In genomic region chr7:100848744-100849143, GRCm38 (mm10) we compare ENCODE assay signal across 8 mouse cellular contexts. TPM values are rescaled to one million over a fixed set of nuclear protein-coding genes. Genes with fewer than 3 reads are reported as not detected.
A peak's percentile ranks its signal among the peaks of the same experiment; 100 is the strongest.
DNase-seq lines count a peak whose midpoint lies in the region; ATAC-seq and TF ChIP-seq lines count a peak whose summit lies in the region.

No protein-coding gene starts in this region.

- intact Hi-C loops in left cerebral cortex, postnatal 14 days (cut with DNase I): no loop called here

- H3K9me3 ChIP-seq in hindbrain, embryonic 10.5 days: no peaks in the 10 kb centered on the region
- H3K9me3 ChIP-seq in hindbrain, embryonic 16.5 days (ENCODE audit: control insufficient read depth, low read length): no peaks in the 10 kb centered on the region
- peaks cover 2% of the 10 kb centered on the region; the same call in 1 of the 2 replicates for H3K9me3 ChIP-seq in G1E (replicated peaks)

- WGBS in hindbrain, embryonic 10.5 days: 31% methylated on average over 6 of the region's 6 CpGs
- 32% methylated on average over 6 of the region's 6 CpGs for WGBS in hindbrain, embryonic 16.5 days

- peaks cover 25% of the 10 kb centered on the region for H3K4me1 ChIP-seq in hindbrain, embryonic 10.5 days (replicated peaks)
- peaks cover 11% of the 10 kb centered on the region for H3K4me1 ChIP-seq in hindbrain, embryonic 16.5 days (ENCODE audit: control insufficient read depth, insufficient read depth, low read depth, low read length)
- H3K4me1 ChIP-seq in G1E (ENCODE audit: insufficient read depth, low read depth, low read length): peaks cover 98% of the 10 kb centered on the region

- peak; percentile 54 for DNase-seq in hindbrain, embryonic 10.5 days (ENCODE audit: low spot score)
- no peak for DNase-seq in G1E (ENCODE audit: low spot score)
- peak; percentile 75 for DNase-seq in cerebellum, adult 9-10 months
- DNase-seq in left cerebral cortex, postnatal 14 days (ENCODE audit: low spot score in 2 of 2): peak; percentile 85 to 95
- peak; percentile 45 to 69 for DNase-seq in natural killer cell, adult 2 months (ENCODE audit: low spot score in 2 of 2)
- DNase-seq in thymus, adult 18-20 months: peak; percentile 36 to 57

- H3K27ac ChIP-seq in hindbrain, embryonic 10.5 days: no peak overlapping the region
- H3K27ac ChIP-seq in hindbrain, embryonic 16.5 days (ENCODE audit: low read depth, low read length): no peak overlapping the region

- H3K4me3 ChIP-seq in hindbrain, embryonic 10.5 days: no peak overlapping the region
- H3K4me3 ChIP-seq in hindbrain, embryonic 16.5 days (ENCODE audit: low read length): no peak overlapping the region
- H3K4me3 ChIP-seq in G1E (ENCODE audit: low read depth, low read length): no peak overlapping the region

- TF ChIP-seq CTCF in G1E (IDR thresholded peaks at IDR 0.05; ENCODE audit: low read depth, low read length): 0 out of 2 replicates have a peak, but pooled peaks have one; percentile 20

- no peaks in the 10 kb centered on the region for H3K27me3 ChIP-seq in hindbrain, embryonic 10.5 days (ENCODE audit: insufficient read depth, poor library complexity, severe bottlenecking)
- no peaks in the 10 kb centered on the region for H3K27me3 ChIP-seq in hindbrain, embryonic 16.5 days (replicated peaks; ENCODE audit: control insufficient read depth, insufficient read depth, low read length)
- H3K27me3 ChIP-seq in G1E (ENCODE audit: insufficient read depth, low read length): no peaks in the 10 kb centered on the region

- H3K9ac ChIP-seq in hindbrain, embryonic 16.5 days (ENCODE audit: low read depth, low read length): no peak overlapping the region

- no peak overlapping the region for H3K4me2 ChIP-seq in hindbrain, embryonic 16.5 days (ENCODE audit: low read length)

- no peak for ATAC-seq in hindbrain, embryonic 16.5 days
- ATAC-seq in G1E (ENCODE audit: extremely low read depth, insufficient number of reproducible peaks, low FRiP score, poor library complexity, severe bottlenecking): no peak
- ATAC-seq in granulocyte monocyte progenitor cell, adult 5-6 weeks (replicated peaks; ENCODE audit: poor library complexity, severe bottlenecking): peak; percentile 26; the same call in 1 of the 2 replicates

- H3K36me3 ChIP-seq in hindbrain, embryonic 10.5 days: peaks cover 23% of the 10 kb centered on the region
- H3K36me3 ChIP-seq in hindbrain, embryonic 16.5 days (ENCODE audit: control insufficient read depth, insufficient read depth, low read length): no peaks in the 10 kb centered on the region
- H3K36me3 ChIP-seq in G1E (replicated peaks): peaks cover 98% of the 10 kb centered on the region

RNA-seq across cellular contexts. Expression of gene Relt, which starts 14.5 kb away (rescaled TPM):
- 3.6 and 4.8 TPM in 2 replicates for polyA plus RNA-seq in hindbrain, embryonic 10.5 days (2016; fragmentation: Nextera tagmentation; extraction: Ambion mirVana)
- 5.1 and 5.3 TPM in 2 replicates for polyA plus RNA-seq in hindbrain, embryonic 16.5 days (2015; fragmentation: Nextera tagmentation; extraction: Ambion mirVana)
- total RNA-seq in G1E (2014; fragmentation: Nextera tagmentation) (15.4 and 21.5 TPM in 2 replicates), G1E (2017) (25.5 and 39.1 TPM in 2 replicates)
- 75.6 and 75.9 TPM in 2 replicates for polyA plus RNA-seq in G1E (2012)
- 12.5 and 13.4 TPM in 2 replicates for total RNA-seq in granulocyte monocyte progenitor cell, adult 5-6 weeks (2014; fragmentation: Nextera tagmentation)
- 9.8 and 12.1 TPM in 2 replicates for total RNA-seq in granulocyte monocyte progenitor cell, adult 5-6 weeks (2017)
- 10 to 100 TPM in 1 of 2 experiments, 1 to 10 TPM in 1; 9.7 to 10.6 TPM for total RNA-seq in left cerebral cortex, postnatal 14 days (2021)
